Mouse (Mus musculus): ENCODE measurements around the gene Mei1.

DNA sequence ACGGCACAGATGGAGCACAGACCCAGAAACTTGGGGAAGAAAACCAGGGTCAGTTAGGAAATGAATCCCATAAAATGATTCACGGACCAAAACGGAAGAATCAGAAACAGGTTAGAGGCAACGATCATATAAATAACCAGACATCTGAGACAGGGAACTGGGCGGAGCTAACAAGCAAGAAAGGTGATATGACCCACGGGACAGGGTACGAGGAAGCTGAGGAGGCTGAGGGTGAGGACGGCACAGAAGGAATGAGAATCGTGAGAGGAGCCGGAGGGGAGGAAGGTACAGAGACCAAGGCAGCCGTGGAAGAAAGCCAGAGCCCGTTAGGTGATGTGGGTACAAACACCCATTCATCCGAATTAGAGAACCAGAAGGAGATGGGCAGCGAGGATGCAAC, 5.9 kb upstream of the Mei1 start:
- TF ChIP-seq POLR2A (IDR thresholded peaks at IDR 0.05; ENCODE audit: insufficient read depth, low read length): no peak
- TF ChIP-seq EP300 (IDR thresholded peaks at IDR 0.05; ENCODE audit: insufficient read depth, low read depth, low read length): no peak
- no peak for TF ChIP-seq CTCF (IDR thresholded peaks at IDR 0.05; ENCODE audit: low read depth, low read length)
